Mouse (Mus musculus) lung, postnatal 14 days (tissue): ENCODE data around the gene Dusp14.

ENCODE experiments used
- DNase-seq: peaks from one replicate; pipeline ENCODE4 v3.0.0; 2021

Dusp14 gene

DNA sequence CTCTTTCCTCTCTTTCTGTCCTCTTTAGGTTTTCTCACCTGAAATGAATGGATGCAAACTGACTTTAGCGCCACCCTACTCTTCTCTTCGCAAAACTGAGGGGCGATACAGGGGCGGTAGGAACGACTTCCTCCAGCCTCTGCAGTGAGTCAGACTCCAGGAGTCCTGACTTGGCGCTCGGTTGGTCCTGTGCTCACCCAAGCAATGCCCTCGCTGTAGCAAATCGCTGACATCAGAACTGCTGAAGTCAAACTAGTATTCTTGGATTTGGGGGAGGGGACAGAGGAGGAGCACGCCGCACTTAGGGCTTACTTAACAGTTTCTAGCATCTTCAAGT is at the start of gene Dusp14:
Gene Dusp14, minus strand, starts transcription at position 228 of the 337 bp plus-strand sequence.
- DNase-seq = no peak

DNA sequence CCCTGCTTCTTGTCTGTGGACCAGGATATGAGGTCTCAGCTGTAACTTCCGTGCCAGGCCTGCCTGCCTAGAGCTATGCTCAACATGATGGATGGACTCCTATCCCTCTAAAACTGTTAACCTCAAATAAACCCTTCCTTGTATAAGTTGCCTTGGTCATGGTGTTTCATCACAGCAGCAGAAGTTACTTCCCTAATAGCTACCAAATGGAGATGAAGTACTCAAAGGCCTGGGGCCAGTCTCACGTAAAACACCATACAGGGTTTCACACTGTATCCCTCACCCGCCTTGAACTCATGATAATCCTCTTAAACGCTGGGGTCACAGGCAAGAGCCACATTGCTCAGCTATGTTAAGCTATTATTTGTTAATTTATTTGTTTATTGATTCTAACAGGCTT is 48.4 kb upstream of the Dusp14 start:
- DNase-seq = no peak

GRCm38 (mm10) chr11:84116221-84116620 is 47.2 kb upstream of the Dusp14 start:
- no peak for DNase-seq

- DNase-seq = no peak
These were observed 46.6 kb upstream of the Dusp14 start for GRCm38 (mm10) chr11:84115646-84116045.

- no peak for DNase-seq
These were observed 44.6 kb upstream of the Dusp14 start for GRCm38 (mm10) chr11:84113623-84114022.

DNA sequence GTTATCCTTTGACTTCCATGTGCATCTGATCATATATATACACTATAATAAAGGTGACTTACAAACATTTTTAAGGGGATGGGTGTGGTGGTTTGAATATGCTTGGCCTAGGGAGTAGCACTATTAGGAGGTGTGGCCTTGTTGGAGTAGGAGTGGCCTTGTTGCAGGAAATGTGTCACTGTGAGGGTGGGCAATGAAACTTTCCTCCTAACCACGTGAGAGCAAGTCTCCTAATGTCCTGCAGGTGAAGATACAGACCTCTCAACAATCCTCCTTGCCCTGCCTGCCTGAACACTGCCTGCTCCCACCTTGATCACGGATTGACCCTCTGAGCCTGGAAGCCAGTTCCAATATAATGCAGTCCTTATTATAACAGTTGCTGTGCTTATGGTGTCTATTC is 38.1 kb upstream of the Dusp14 start:
- DNase-seq = no peak

- no peak for DNase-seq
These were observed 35.0 kb upstream of the Dusp14 start for GRCm38 (mm10) chr11:84104036-84104435.

- no peak for DNase-seq
These were observed 32.1 kb upstream of the Dusp14 start for GRCm38 (mm10) chr11:84101182-84101581.

- DNase-seq = no peak
These were observed 28.4 kb upstream of the Dusp14 start for GRCm38 (mm10) chr11:84097251-84097998.

- no peak for DNase-seq
These were observed 26.0 kb upstream of the Dusp14 start for GRCm38 (mm10) chr11:84095084-84095483.

DNA sequence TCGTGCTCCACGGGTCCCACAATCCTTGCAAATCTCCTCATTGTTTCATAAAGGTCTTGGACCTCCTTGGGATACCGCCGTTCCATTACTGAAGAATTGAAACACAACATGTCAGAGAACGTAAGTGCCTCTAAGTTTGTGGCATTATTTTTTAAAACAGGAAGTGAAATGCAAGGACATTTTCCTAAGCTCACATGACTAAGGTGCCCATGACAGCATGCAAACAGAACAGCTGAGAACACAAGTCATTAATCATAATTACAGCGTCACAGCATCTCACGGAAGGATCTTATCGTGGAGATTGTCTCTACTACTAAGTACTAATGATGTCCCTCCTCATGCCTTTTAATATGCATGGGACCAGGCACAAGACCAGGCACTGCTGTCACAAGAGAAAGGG is 21.5 kb upstream of the Dusp14 start:
- no peak for DNase-seq

DNA sequence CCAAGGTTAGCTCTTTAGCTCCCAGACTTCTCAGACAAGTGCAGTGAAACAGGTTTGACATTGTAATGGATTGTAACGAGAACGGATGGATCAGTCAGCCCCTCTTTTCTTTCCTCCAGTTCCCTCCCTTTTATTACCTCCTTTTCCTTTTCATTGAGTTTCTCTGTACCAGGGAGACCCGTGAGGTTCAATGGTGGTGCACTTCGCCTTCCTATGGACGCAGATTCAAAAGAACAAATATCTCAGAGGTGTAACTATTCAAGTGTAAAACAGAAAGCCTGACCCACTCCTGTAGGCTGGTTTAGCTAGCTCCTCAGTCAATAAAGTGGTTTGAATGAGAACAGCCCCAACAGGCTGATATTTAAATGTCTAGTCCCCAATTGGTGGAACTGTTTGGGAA is 12.8 kb upstream of the Dusp14 start:
- DNase-seq = no peak

DNA sequence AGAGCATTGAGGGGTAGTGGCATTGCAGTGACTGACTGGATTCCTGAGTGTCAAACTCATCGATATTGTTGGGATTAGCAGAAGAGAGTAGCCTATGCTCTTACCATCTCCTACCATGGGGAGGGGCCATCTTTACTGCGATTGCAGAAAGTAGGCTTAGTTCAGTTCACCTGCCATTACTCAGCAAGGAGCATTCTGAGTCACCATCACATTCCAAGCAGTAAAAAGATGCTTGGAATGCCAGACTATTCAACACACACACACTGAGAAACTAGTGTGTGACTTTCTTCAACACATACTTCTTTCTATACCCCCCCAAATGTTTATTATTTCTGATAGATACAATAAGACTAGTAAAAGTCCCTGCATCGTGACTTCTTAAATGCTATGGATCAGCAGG is 11.3 kb upstream of the Dusp14 start:
- no peak for DNase-seq

GRCm38 (mm10) chr11:84079887-84080286 is 10.8 kb upstream of the Dusp14 start:
- no peak for DNase-seq

DNA sequence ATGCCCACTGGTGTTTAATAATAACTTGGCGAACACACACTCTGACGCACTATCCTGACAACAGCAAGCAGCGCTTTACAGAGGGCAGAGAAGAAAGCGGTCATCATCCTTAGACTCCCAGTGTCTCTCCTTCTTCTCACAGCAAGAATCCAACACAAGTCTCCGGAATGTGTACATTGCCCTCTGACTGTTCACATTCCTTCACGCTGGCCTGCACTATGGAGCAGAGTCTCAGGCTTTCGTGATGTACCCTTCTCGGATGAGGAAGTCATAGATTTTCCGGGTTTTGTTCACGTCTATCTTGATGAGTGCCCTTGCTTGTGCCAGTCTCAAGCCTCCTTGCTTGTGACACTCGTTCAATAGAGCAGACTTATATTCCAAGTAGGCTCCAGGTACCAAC is 10.3 kb upstream of the Dusp14 start:
- no peak for DNase-seq

- no peak for DNase-seq
These were observed 9.5 kb upstream of the Dusp14 start for GRCm38 (mm10) chr11:84078601-84079000.

DNA sequence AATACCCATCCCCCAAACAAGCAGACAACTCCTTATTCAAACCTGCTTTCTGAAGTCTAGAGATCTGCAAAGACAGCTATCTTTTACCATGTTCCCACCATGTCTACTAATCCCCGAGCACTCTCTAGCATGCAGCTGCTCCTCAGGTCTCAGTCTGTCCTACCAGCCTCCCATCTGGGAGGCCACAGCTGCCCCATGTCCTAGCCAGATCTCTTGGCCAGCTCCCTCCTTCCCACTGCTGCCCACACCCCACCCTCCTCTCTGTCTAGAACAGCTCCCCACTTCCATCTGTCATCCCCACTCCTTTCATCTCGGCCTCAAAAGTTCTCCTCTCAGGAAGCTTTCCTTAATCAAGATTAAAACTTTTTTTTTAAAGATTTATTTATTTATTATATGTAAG is 7.9 kb upstream of the Dusp14 start:
- no peak for DNase-seq

GRCm38 (mm10) chr11:84073816-84074764 is 5.0 kb upstream of the Dusp14 start:
- DNase-seq = peak; percentile 59

GRCm38 (mm10) chr11:84072904-84073651 is 4.0 kb upstream of the Dusp14 start:
- no peak for DNase-seq

DNA sequence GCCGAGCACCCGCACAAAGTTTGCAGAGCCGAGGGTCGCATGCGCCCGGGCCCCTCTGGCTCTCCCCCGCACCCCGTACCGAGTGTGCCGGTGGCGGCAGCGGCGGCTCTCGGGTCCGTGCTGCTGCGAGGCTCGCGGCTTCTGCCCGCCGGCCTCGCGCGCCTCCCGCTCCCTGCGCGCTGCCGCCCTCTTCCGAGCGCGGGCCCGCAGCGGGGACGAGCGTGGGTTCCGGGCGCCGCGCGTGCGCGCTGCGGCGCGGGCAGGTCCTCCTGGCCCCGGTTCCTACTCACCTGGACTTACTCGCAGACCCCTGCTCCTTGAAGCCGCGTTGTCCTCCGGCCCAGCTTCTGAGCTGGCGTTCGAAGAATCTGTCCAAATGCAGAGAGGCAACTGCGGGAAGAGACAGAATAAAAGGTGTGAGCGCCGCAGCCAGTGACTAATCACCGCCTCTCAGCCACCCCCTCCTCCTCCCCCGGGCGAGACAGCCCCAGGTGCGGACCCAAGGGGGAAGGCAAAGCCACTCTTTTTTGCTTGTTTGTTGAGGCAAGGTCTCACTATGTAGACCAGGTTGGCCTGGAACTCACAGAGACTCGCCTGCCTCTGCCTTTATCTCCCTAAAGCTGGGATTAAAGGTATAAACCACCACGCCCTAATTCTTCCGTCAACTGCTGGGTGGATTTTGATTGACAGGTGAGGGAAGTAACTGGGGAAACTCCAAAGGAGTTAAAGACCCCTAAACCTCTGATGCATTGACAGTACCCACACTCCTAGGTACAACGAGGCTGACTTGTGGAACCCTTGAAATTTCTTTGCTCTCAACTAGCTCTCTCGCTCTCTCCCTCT is 649 bp downstream of the Dusp14 start:
- DNase-seq = peak; percentile 60

- no peak for DNase-seq
These were observed 1.3 kb downstream of the Dusp14 start for GRCm38 (mm10) chr11:84067720-84068190.

GRCm38 (mm10) chr11:84066927-84067645 is 2.0 kb downstream of the Dusp14 start:
- DNase-seq = no peak
